Mouse (Mus musculus) heart, embryonic 15.5 days (tissue): ENCODE results near the gene Sptb. TPM values are rescaled to one million over a fixed set of nuclear protein-coding genes. Genes with fewer than 3 reads are reported as not detected.

ENCODE experiments used
- ATAC-seq: fragments of 200-750 bp; cut with Nextera tagmentation; replicated peaks from 2 replicates; pipeline ENCODE4 v1.8.0; 2017; ENCODE audit warnings: low read depth, moderate TSS enrichment; ENCODE audit not compliant: insufficient number of reproducible peaks, insufficient read depth, low FRiP score
- H3K27ac ChIP-seq: fragments of 300-500 bp; sonication (generic); 2 replicates; pipeline ENCODE4 v1.5.1; 2015; ENCODE audit warnings: mild to moderate bottlenecking, inconsistent platforms
- H3K27me3 ChIP-seq: fragments of 300-500 bp; sonication (generic); 2 replicates; pipeline ENCODE4 v1.6.1; 2015; ENCODE audit warnings: inconsistent platforms
- H3K36me3 ChIP-seq: fragments of 300-500 bp; sonication (generic); 2 replicates; pipeline ENCODE4 v1.6.1; 2015; ENCODE audit warnings: mild to moderate bottlenecking, inconsistent platforms
- H3K4me1 ChIP-seq: fragments of 300-500 bp; sonication (generic); replicated peaks from 2 replicates; pipeline ENCODE4 v1.6.1; 2015; ENCODE audit warnings: inconsistent platforms
- H3K4me2 ChIP-seq: fragments of 300-500 bp; sonication (generic); 2 replicates; pipeline ENCODE4 v1.6.1; 2015; ENCODE audit warnings: inconsistent platforms, mild to moderate bottlenecking, moderate library complexity
- H3K4me3 ChIP-seq: fragments of 300-500 bp; sonication (generic); 2 replicates; pipeline ENCODE4 v1.5.1; 2015; ENCODE audit warnings: mild to moderate bottlenecking, inconsistent platforms
- H3K9ac ChIP-seq: fragments of 300-500 bp; sonication (generic); 2 replicates; pipeline ENCODE4 v1.6.1; 2015; ENCODE audit warnings: mild to moderate bottlenecking, inconsistent platforms
- H3K9me3 ChIP-seq: fragments of 300-500 bp; sonication (generic); replicated peaks from 2 replicates; pipeline ENCODE4 v1.6.1; 2016; ENCODE audit warnings: inconsistent platforms
- WGBS: fragments of 180-500 bp; shearing (Covaris S2); methylation state at CpG from one replicate; pipeline ENCODE4 v1.1.7; 2015; ENCODE audit warnings: mixed read lengths; 5-methylcytosine and 5-hydroxymethylcytosine counted together
- polyA plus RNA-seq: library from polyadenylated mRNA; unstranded; fragments of >200 nt; fragmentation: Nextera tagmentation; extraction: Ambion mirVana; gene quantifications from 2 replicates; pipeline ENCODE4 v1.2.1, GENCODE M21; 2015

Gene Sptb
- polyA plus RNA-seq, 1 experiment from 2014 or later = 5.7 TPM

GRCm38 (mm10) chr12:76603779-76604178, 106.6 kb downstream of the Sptb start:
- WGBS = 77% methylated on average over 9 of the region's 9 CpGs
- no peaks in the 10 kb centered on the region for H3K27me3 ChIP-seq
- H3K4me1 ChIP-seq = no peaks in the 10 kb centered on the region
- H3K4me3 ChIP-seq = no peak overlapping the region
- no peak overlapping the region for H3K4me2 ChIP-seq
- no peak overlapping the region for H3K27ac ChIP-seq
- H3K9ac ChIP-seq = no peak overlapping the region
- ATAC-seq = no peak
- H3K36me3 ChIP-seq = peaks cover 14% of the 10 kb centered on the region; the same call in 1 of the 2 replicates
- no peaks in the 10 kb centered on the region for H3K9me3 ChIP-seq

- 76% methylated on average over 24 of the region's 24 CpGs for WGBS
- peaks cover 14% of the 10 kb centered on the region; the same call in 1 of the 2 replicates for H3K36me3 ChIP-seq
- ATAC-seq = no peak
- H3K4me1 ChIP-seq = peaks cover 25% of the 10 kb centered on the region
- no peak overlapping the region for H3K4me3 ChIP-seq
- no peak overlapping the region for H3K9ac ChIP-seq
- H3K4me2 ChIP-seq = no peak overlapping the region
- H3K27ac ChIP-seq = no peak overlapping the region
- H3K9me3 ChIP-seq = no peaks in the 10 kb centered on the region
- H3K27me3 ChIP-seq = no peaks in the 10 kb centered on the region
These were observed 112.0 kb downstream of the Sptb start for GRCm38 (mm10) chr12:76598196-76598928.

GRCm38 (mm10) chr12:76597577-76598100, 112.7 kb downstream of the Sptb start:
- 68% methylated on average over 15 of the region's 15 CpGs for WGBS
- Histone ChIP-seq H3K27me3 (no peaks in the 10 kb centered on the region), H3K9me3 (no peaks in the 10 kb centered on the region), H3K27ac (no peak overlapping the region), H3K4me2 (no peak overlapping the region), H3K9ac (no peak overlapping the region), H3K4me1 (peaks cover 25% of the 10 kb centered on the region), H3K36me3 (peaks cover 14% of the 10 kb centered on the region; the same call in 1 of the 2 replicates), H3K4me3 (no peak overlapping the region)
- no peak for ATAC-seq

- Histone ChIP-seq H3K36me3 (peaks cover 14% of the 10 kb centered on the region; the same call in 1 of the 2 replicates), H3K9ac (no peak overlapping the region), H3K9me3 (no peaks in the 10 kb centered on the region), H3K4me2 (no peak overlapping the region), H3K27me3 (no peaks in the 10 kb centered on the region), H3K27ac (no peak overlapping the region), H3K4me1 (peaks cover 25% of the 10 kb centered on the region), H3K4me3 (no peak overlapping the region)
- 52% methylated on average over 15 of the region's 15 CpGs for WGBS
- no peak for ATAC-seq
These were observed 113.9 kb downstream of the Sptb start for GRCm38 (mm10) chr12:76596292-76597023.

- peaks cover 14% of the 10 kb centered on the region; the same call in 1 of the 2 replicates for H3K36me3 ChIP-seq
- no peak overlapping the region for H3K9ac ChIP-seq
- ATAC-seq = no peak
These were observed 114.5 kb downstream of the Sptb start for GRCm38 (mm10) chr12:76595830-76596229.

GRCm38 (mm10) chr12:76594556-76594955, 115.8 kb downstream of the Sptb start:
- ATAC-seq = no peak
- Histone ChIP-seq H3K27me3 (no peaks in the 10 kb centered on the region), H3K36me3 (peaks cover 1% of the 10 kb centered on the region; the same call in 1 of the 2 replicates), H3K9me3 (no peaks in the 10 kb centered on the region), H3K4me2 (no peak overlapping the region), H3K4me1 (peaks cover 38% of the 10 kb centered on the region), H3K27ac (peak overlapping the region; percentile 66; the same call in 1 of the 2 replicates), H3K4me3 (no peak overlapping the region), H3K9ac (no peak overlapping the region)
- WGBS = 56% methylated on average over 3 of the region's 3 CpGs

More at GRCm38 (mm10) chr12:76595830-76596229, 114.5 kb downstream of the Sptb start:
- H3K4me3 ChIP-seq = no peak overlapping the region
- 78% methylated on average over 2 of the region's 2 CpGs for WGBS
- H3K4me1 ChIP-seq = peaks cover 25% of the 10 kb centered on the region
- no peaks in the 10 kb centered on the region for H3K27me3 ChIP-seq
- H3K4me2 ChIP-seq = no peak overlapping the region
- no peak overlapping the region for H3K27ac ChIP-seq
- no peaks in the 10 kb centered on the region for H3K9me3 ChIP-seq

GRCm38 (mm10) chr12:76593839-76594322, 116.5 kb downstream of the Sptb start:
- no peak overlapping the region for H3K4me2 ChIP-seq
- H3K27me3 ChIP-seq = no peaks in the 10 kb centered on the region
- 10% methylated on average over 7 of the region's 7 CpGs for WGBS
- H3K36me3 ChIP-seq = no peaks in the 10 kb centered on the region
- peak; percentile 48; the same call in 1 of the 2 replicates for ATAC-seq
- H3K9me3 ChIP-seq = no peaks in the 10 kb centered on the region
- peaks cover 43% of the 10 kb centered on the region for H3K4me1 ChIP-seq
- no peak overlapping the region for H3K9ac ChIP-seq
- H3K27ac ChIP-seq = peak overlapping the region; percentile 66
- no peak overlapping the region for H3K4me3 ChIP-seq

- no peaks in the 10 kb centered on the region for H3K27me3 ChIP-seq
- H3K4me3 ChIP-seq = no peak overlapping the region
- peaks cover 43% of the 10 kb centered on the region for H3K4me1 ChIP-seq
- peak overlapping the region; percentile 66; the same call in 1 of the 2 replicates for H3K27ac ChIP-seq
- no peak for ATAC-seq
- no peak overlapping the region for H3K9ac ChIP-seq
- H3K4me2 ChIP-seq = no peak overlapping the region
- H3K36me3 ChIP-seq = no peaks in the 10 kb centered on the region
- 80% methylated on average over 6 of the region's 6 CpGs for WGBS
- H3K9me3 ChIP-seq = no peaks in the 10 kb centered on the region
These were observed 117.1 kb downstream of the Sptb start for GRCm38 (mm10) chr12:76593254-76593653.

GRCm38 (mm10) chr12:76592213-76592612, 118.1 kb downstream of the Sptb start:
- Histone ChIP-seq H3K4me3 (no peak overlapping the region), H3K4me2 (no peak overlapping the region), H3K4me1 (peaks cover 36% of the 10 kb centered on the region), H3K27ac (no peak overlapping the region), H3K27me3 (no peaks in the 10 kb centered on the region), H3K9ac (no peak overlapping the region), H3K36me3 (no peaks in the 10 kb centered on the region), H3K9me3 (no peaks in the 10 kb centered on the region)
- WGBS = 38% methylated on average over 1 of the region's 1 CpGs
- no peak for ATAC-seq

GRCm38 (mm10) chr12:76591037-76591436, 119.3 kb downstream of the Sptb start:
- Histone ChIP-seq H3K27me3 (no peaks in the 10 kb centered on the region), H3K9ac (no peak overlapping the region), H3K36me3 (no peaks in the 10 kb centered on the region), H3K4me2 (no peak overlapping the region), H3K4me3 (no peak overlapping the region), H3K4me1 (peaks cover 34% of the 10 kb centered on the region), H3K27ac (no peak overlapping the region), H3K9me3 (no peaks in the 10 kb centered on the region)
- 80% methylated on average over 3 of the region's 3 CpGs for WGBS
- no peak for ATAC-seq

GRCm38 (mm10) chr12:76589531-76589930, 120.8 kb downstream of the Sptb start:
- no peak for ATAC-seq
- WGBS = 35% methylated on average over 6 of the region's 6 CpGs
- no peak overlapping the region for H3K4me3 ChIP-seq
- H3K4me2 ChIP-seq = no peak overlapping the region
- H3K9me3 ChIP-seq = no peaks in the 10 kb centered on the region
- peak overlapping the region; percentile 60 for H3K27ac ChIP-seq
- H3K27me3 ChIP-seq = no peaks in the 10 kb centered on the region
- H3K36me3 ChIP-seq = no peaks in the 10 kb centered on the region
- no peak overlapping the region for H3K9ac ChIP-seq
- H3K4me1 ChIP-seq = peaks cover 29% of the 10 kb centered on the region
